Mouse (Mus musculus): ENCODE measurements at regions not wholly inside any gene's neighbourhood (a gene's known extent, or its start where the extent isn't known, plus 50 kb on each side); places are given as distances from the start of the nearest gene placed in this dataset.

DNA sequence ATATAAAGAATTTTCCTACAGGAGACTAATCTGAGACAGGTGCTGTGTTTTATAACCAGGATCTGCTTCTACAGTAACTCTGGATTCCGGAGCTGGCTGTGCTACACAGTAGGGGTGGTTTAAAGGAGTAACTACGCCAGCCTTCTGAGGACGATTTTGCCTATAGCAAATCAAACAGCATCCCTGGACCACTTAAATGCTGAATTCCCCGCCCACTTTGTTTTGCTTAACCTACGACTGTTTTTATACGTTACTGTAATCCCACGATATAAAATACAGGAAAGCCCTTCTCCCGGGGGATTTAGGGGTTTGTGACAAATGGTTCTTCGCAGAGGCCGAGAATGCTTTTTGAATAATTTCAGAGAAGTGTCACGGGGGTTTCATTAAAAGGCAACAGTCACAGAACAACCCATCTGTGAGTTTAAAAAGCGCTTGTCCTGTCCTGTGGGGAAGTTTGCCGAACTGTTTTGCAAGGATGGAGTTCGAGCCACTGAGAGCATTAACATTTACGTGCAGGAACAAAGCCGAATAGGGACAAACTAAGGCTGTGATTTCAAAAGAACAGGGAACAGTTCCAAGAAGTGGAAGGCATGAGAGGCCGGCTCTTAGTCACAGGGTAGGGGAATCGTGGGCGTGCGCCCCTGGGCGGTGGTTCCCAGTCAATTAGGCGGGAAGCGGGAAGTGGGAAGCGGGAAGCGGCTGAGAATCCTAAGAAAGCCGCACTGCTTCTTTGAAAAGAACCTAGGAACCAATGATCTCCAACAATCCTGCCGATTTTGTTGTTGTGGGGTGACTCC is 49.7 kb upstream of the Hnrnpa3 start:
- TF ChIP-seq CTCF (IDR thresholded peaks at IDR 0.05; ENCODE audit: borderline replicate concordance, insufficient read depth, low read depth, low read length) (no peak), POLR2A (IDR thresholded peaks at IDR 0.05; ENCODE audit: borderline replicate concordance, insufficient read depth, low read length) (no peak)
